Comparison of ENCODE assay signal across 8 mouse cellular contexts in the genomic region with DNA sequence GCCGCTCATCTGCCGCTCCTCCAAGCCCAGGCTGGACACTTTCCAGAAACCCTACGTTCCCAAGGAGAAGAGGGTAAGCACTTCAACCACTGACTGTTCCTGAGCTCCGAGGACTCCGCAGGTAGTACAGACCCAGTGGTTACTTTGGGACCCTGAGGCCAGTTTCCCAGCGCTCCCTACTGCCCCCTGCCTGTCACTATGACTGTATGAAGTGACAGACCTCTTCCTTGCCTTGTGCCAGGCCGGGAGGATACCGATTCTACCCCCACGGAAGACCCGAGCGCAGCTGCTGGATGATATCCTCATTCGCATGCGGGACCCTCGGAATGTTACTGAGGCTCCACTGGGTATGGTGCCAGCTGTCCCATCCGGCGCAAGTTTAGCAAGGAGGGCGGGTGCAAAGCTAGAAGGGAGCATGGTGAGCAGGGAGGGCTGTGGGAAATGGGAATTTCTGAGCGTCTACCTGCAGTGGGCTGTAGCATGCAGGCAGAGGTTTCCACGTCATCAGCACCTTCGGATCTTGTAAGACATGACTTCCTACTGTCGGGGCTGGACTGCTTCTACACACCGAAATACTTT. TPM values are rescaled to one million over a fixed set of nuclear protein-coding genes. Genes with fewer than 3 reads are reported as not detected.
DNase-seq lines count a peak whose midpoint lies in the region; ATAC-seq and TF ChIP-seq lines count a peak whose summit lies in the region.

No protein-coding gene starts in this region.

- 4% methylated on average over 22 of the region's 22 CpGs for WGBS in kidney, adult 2 months
- 7% methylated on average over 22 of the region's 22 CpGs for WGBS in liver, embryonic 12.5 days (ENCODE audit: insufficient replicate concordance)

- no peaks in the 10 kb centered on the region for H3K27me3 ChIP-seq in kidney, adult 2 months (replicated peaks; ENCODE audit: control insufficient read depth, insufficient read depth, low read length)
- peaks cover 58% of the 10 kb centered on the region for H3K27me3 ChIP-seq in liver, embryonic 12.5 days (replicated peaks)

- peak; percentile 67 for ATAC-seq in common myeloid progenitor, adult 5-6 weeks (replicated peaks; ENCODE audit: low read depth, poor library complexity, severe bottlenecking)
- ATAC-seq in granulocyte monocyte progenitor cell, adult 5-6 weeks (replicated peaks; ENCODE audit: poor library complexity, severe bottlenecking), result peak; percentile 59
- no peak for ATAC-seq in liver, embryonic 12.5 days

- H3K9me3 ChIP-seq in liver, embryonic 12.5 days (replicated peaks), result no peaks in the 10 kb centered on the region

- peak; percentile 28 for DNase-seq in right cerebral cortex, adult 18-20 months
- DNase-seq in right cerebral cortex, postnatal 25 days, result no peak
- DNase-seq in kidney, adult 2 months, result peak; percentile 31
- DNase-seq in naive thymus-derived CD4-positive, alpha-beta T cell, adult 2 months (ENCODE audit: low read depth), result peak; percentile 53
- peak; percentile 87 for DNase-seq in thymus, postnatal 25 days

- H3K9ac ChIP-seq in liver, embryonic 12.5 days, result 0 out of 2 replicates have a peak overlapping the region, but pooled peaks have one; percentile 42

- H3K4me2 ChIP-seq in liver, embryonic 12.5 days, result peak overlapping the region; percentile 67

- H3K4me3 ChIP-seq in kidney, adult 2 months (ENCODE audit: insufficient read depth, low read depth, low read length), result peak overlapping the region; percentile 29
- H3K4me3 ChIP-seq in liver, embryonic 12.5 days, result peak overlapping the region; percentile 37

- peak; percentile 58 for TF ChIP-seq CTCF in kidney, adult 2 months (conservative IDR thresholded peaks at IDR 0.05; ENCODE audit: insufficient read depth, insufficient read length, low read depth, low read length)

- no peaks in the 10 kb centered on the region for H3K36me3 ChIP-seq in kidney, adult 2 months (ENCODE audit: control insufficient read depth, insufficient read depth, low read length)
- H3K36me3 ChIP-seq in liver, embryonic 12.5 days, result peaks cover 4% of the 10 kb centered on the region; the same call in 1 of the 2 replicates

- no peak overlapping the region for H3K27ac ChIP-seq in kidney, adult 2 months (ENCODE audit: insufficient read depth, low read depth, low read length)
- H3K27ac ChIP-seq in liver, embryonic 12.5 days, result no peak overlapping the region

- H3K4me1 ChIP-seq in kidney, adult 2 months (ENCODE audit: control insufficient read depth, insufficient read depth, low read length), result peaks cover 9% of the 10 kb centered on the region
- peaks cover 12% of the 10 kb centered on the region for H3K4me1 ChIP-seq in liver, embryonic 12.5 days

- no peak for TF ChIP-seq POLR2A in kidney, adult 2 months (IDR thresholded peaks at IDR 0.05; ENCODE audit: low read depth, low read length)

RNA-seq across cellular contexts. Expression of a gene that starts 53.6 kb away (rescaled TPM):
- total RNA-seq in common myeloid progenitor, adult 5-6 weeks (2017), result 169 and 183 TPM in 2 replicates
- total RNA-seq in granulocyte monocyte progenitor cell, adult 5-6 weeks (2014; fragmentation: Nextera tagmentation), result 253 and 308 TPM in 2 replicates
- 268 and 298 TPM in 2 replicates for total RNA-seq in granulocyte monocyte progenitor cell, adult 5-6 weeks (2017)
- polyA plus RNA-seq in kidney, adult 2 months (2012; rRNA removed), result 26.8 and 39.7 TPM in 2 replicates
- polyA plus RNA-seq in liver, embryonic 12.5 days (2016; fragmentation: Nextera tagmentation; extraction: Ambion mirVana), result 216 and 224 TPM in 2 replicates

RNA-seq across cellular contexts. Expression of a gene that starts 57.9 kb away (rescaled TPM):
- total RNA-seq in common myeloid progenitor, adult 5-6 weeks (2017), result not detected in 2 replicates
- 1.3 TPM in 1 of 2 replicates, not detected in the other for total RNA-seq in granulocyte monocyte progenitor cell, adult 5-6 weeks (2014; fragmentation: Nextera tagmentation)
- total RNA-seq in granulocyte monocyte progenitor cell, adult 5-6 weeks (2017), result not detected in 2 replicates
- 0.22 and 0.24 TPM in 2 replicates for polyA plus RNA-seq in kidney, adult 2 months (2012; rRNA removed)
- polyA plus RNA-seq in liver, embryonic 12.5 days (2016; fragmentation: Nextera tagmentation; extraction: Ambion mirVana), result 0.10 TPM in 1 of 2 replicates, not detected in the other
